Mouse (Mus musculus) heart, postnatal 0 days (tissue): ENCODE results near the gene Tada2b.

Experiments used
- CTCF ChIP-seq: IDR thresholded peaks from 2 replicates; pipeline ENCODE4 v1.5.1; 2016; ENCODE audit warnings: antibody characterized with exemption, control low read depth, low read depth
- EP300 ChIP-seq: IDR thresholded peaks from 2 replicates; pipeline ENCODE4 v1.6.1; 2016; ENCODE audit warnings: antibody characterized with exemption, low read depth

- TF ChIP-seq EP300 (no peak), CTCF (peak; percentile 78)
These were observed 21.3 kb downstream of the Tada2b start for GRCm38 (mm10) chr5:36462810-36463209.
